Mouse (Mus musculus) ES-Bruce4 (cell line): Measurements from ENCODE around the gene Pheta2.

ENCODE experiments used
- CTCF ChIP-seq: IDR thresholded peaks from one replicate; pipeline ENCODE4 v1.8.1; 2011; ENCODE audit warnings: low read depth, low read length
- EP300 ChIP-seq: IDR thresholded peaks from 2 replicates; pipeline ENCODE4 v1.6.1; 2011; ENCODE audit warnings: low read depth, low read length; ENCODE audit not compliant: insufficient read depth
- POLR2A ChIP-seq: IDR thresholded peaks from one replicate; pipeline ENCODE4 v1.8.1; 2011; ENCODE audit warnings: low read length; ENCODE audit not compliant: insufficient read depth

- TF ChIP-seq CTCF: no peak
- no peak for TF ChIP-seq POLR2A
- no peak for TF ChIP-seq EP300
Observed at GRCm38 (mm10) chr15:82379511-82379870, 40.7 kb downstream of the Pheta2 start.
